Mouse (Mus musculus) urinary bladder, postnatal 36 days (tissue): ENCODE measurements around the gene Zfp800.
A peak's percentile ranks its signal among the peaks of the same experiment; 100 is the strongest.

Experiments used
- DNase-seq, 2 experiments: peaks; one replicate each; pipeline ENCODE4 v3.0.0; 2022; ENCODE audit warnings: low spot score in 2 of 2, mixed read lengths in 1 of 2

Gene Zfp800

GRCm38 (mm10) chr6:28397681-28398203, at the start of gene Zfp800:
Zfp800 (minus strand) TSS chr6:28398005.
- no peak for DNase-seq

- DNase-seq = no peak
Measured at GRCm38 (mm10) chr6:28431538-28431855, 33.7 kb upstream of the Zfp800 start.

GRCm38 (mm10) chr6:28430795-28431537, 33.2 kb upstream of the Zfp800 start:
- DNase-seq = no peak

GRCm38 (mm10) chr6:28429870-28430269, 32.1 kb upstream of the Zfp800 start:
- DNase-seq = no peak

GRCm38 (mm10) chr6:28428290-28428689, 30.5 kb upstream of the Zfp800 start, which contains the start of gene Gcc1:
Gcc1 (minus strand) TSS chr6:28428390.
- no peak for DNase-seq

GRCm38 (mm10) chr6:28427096-28427839, 29.5 kb upstream of the Zfp800 start, which contains the start of gene Fscn3:
Fscn3 (plus strand) TSS chr6:28427789.
- DNase-seq = no peak

- no peak for DNase-seq
Measured at GRCm38 (mm10) chr6:28425019-28425418, 27.2 kb upstream of the Zfp800 start.

- peak; percentile 44 to 53 for DNase-seq
Measured at GRCm38 (mm10) chr6:28423767-28424695, 26.2 kb upstream of the Zfp800 start.

GRCm38 (mm10) chr6:28423313-28423712, 25.5 kb upstream of the Zfp800 start, which contains the start of gene Arf5:
Arf5 (plus strand) TSS chr6:28423560.
- peak; percentile 94 to 95 for DNase-seq

GRCm38 (mm10) chr6:28422651-28423290, 25.0 kb upstream of the Zfp800 start:
- no peak for DNase-seq

- peak; percentile 98 for DNase-seq
Measured at GRCm38 (mm10) chr6:28421469-28422000, 23.7 kb upstream of the Zfp800 start.

GRCm38 (mm10) chr6:28420865-28421264, 23.1 kb upstream of the Zfp800 start:
- DNase-seq = no peak

- DNase-seq = no peak
Measured at GRCm38 (mm10) chr6:28420361-28420760, 22.6 kb upstream of the Zfp800 start.

- DNase-seq = no peak
Measured at GRCm38 (mm10) chr6:28419673-28420072, 21.9 kb upstream of the Zfp800 start.

GRCm38 (mm10) chr6:28418449-28418848, 20.6 kb upstream of the Zfp800 start:
- peak in 1 of 2 experiments; percentile 84 for DNase-seq

- DNase-seq = no peak
Measured at GRCm38 (mm10) chr6:28416981-28417380, 19.2 kb upstream of the Zfp800 start.

- DNase-seq = no peak
Measured at GRCm38 (mm10) chr6:28411236-28411635, 13.4 kb upstream of the Zfp800 start.

GRCm38 (mm10) chr6:28410053-28410452, 12.2 kb upstream of the Zfp800 start:
- no peak for DNase-seq

GRCm38 (mm10) chr6:28399791-28400190, 2.0 kb upstream of the Zfp800 start:
- DNase-seq = no peak

GRCm38 (mm10) chr6:28398726-28399125, 921 bp upstream of the Zfp800 start:
- DNase-seq = no peak
